Mouse (Mus musculus) layer of hippocampus, postnatal 14 days (tissue): ENCODE measurements around the gene Gm2174. TPM values are rescaled to one million over a fixed set of nuclear protein-coding genes. Genes with fewer than 3 reads are reported as not detected.

Source experiments
- DNase-seq, 2 experiments: peaks; one replicate each; pipeline ENCODE4 v3.0.0; 2021 to 2022; ENCODE audit warnings: low spot score in 2 of 2, mixed read lengths in 1 of 2
- total RNA-seq, 2 experiments: library from RNA; stranded (reverse); gene quantifications; 2 replicates each; pipeline ENCODE4 v1.2.3; 2021

The Gm2174 gene
- total RNA-seq, 2 experiments from 2014 or later, result not detected

DNA sequence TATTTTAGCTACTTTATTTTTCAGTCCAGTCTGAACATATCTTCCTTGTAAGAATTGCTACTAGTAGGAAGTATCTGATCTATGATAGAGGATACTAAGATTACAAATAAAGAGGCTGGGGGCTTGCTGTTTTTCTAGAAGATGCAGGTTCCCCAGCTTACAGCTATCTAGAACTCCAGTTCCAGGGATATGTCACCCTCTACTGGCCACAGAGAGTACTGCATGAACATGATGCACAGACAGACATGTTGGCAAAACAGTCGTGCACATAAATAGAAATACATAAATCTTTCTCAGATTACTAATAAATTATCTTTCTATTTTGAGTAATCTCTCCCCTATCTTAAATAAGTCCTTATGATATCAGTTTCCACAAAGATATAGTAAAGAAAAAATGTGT lies 42.0 kb downstream of the Gm2174 start:
- DNase-seq, result peak; percentile 57 to 74

DNA sequence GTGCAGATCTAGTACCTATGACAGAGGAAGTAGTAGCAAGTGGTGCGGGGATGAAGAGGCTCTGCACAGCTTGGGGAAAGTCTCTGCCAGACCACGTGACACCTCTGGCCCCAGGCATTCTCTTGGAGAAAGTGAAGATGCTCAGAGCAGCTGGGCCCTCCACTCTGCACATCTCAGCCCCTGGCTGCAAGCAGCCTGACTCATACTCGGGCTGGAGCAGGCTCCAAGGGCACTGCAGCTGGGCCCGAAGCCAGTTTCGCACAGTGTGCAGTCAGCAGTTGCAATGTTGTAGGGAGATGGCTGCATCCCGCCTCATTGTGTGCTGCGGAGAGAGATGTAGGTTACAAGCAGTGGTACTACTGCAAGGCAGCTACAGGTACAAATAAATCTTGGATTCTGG lies 49.5 kb downstream of the Gm2174 start:
- no peak for DNase-seq

Other genes starting within 250 kb of the Gm2174 start
- gene Gm773, start 235.1 kb upstream of the Gm2174 start, total RNA-seq, result not detected
- gene Zfp449, start 101.6 kb upstream of the Gm2174 start, total RNA-seq, result 1 to 10 TPM; 3.7 to 4.0 TPM
- gene Smim10l2a, start 73.4 kb upstream of the Gm2174 start, total RNA-seq, result 10 to 100 TPM; 30.4 to 35.7 TPM
- gene Ints6l, start 6.9 kb downstream of the Gm2174 start, total RNA-seq, result 10 to 100 TPM; 30.6 to 40.6 TPM
- gene Gm10477, start 76.8 kb downstream of the Gm2174 start, total RNA-seq, result not detected
- not detected for gene Gm648, start 101.6 kb downstream of the Gm2174 start, total RNA-seq
- 10 to 100 TPM; 33.5 to 34.1 TPM for gene Mmgt1, start 150.1 kb downstream of the Gm2174 start, total RNA-seq
- 10 to 100 TPM; 87.0 to 87.9 TPM for gene Slc9a6, start 161.8 kb downstream of the Gm2174 start, total RNA-seq